In the genomic region with DNA sequence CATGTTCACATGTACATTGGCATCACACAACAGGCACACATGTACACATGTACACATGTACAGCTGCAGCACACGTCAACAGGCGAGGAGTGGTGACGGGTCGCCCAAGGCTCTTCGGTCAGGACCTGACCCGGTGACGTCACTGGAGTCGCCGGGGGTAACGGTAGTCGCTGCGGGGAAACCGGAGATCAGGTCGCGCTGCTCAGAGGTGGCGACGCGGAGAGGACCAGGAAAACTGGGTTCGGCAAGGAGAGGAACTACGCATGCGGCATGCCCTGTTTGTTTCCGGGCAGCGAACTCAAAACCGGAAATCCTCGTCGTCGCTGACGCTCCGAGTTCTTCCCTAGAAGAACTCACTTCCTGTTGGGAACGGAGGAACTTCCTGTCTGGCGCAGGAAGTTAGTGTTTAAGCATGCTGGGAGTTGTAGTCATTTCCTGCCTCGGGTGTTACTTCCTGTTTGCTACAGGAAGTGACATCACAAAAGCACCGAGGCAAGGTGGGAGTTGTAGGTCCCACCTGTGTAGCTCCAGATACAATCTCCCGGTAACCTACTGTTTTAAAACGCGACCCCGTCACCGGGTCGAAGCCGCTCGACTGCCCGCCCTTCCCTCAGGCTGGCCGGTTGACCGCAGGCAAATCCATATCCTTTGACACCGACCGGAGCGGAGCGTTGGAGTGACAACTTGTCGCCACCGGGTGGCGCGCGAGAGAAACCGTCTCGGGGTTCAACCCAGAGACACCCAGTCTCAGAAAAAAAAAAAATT, we compare ENCODE assay signal across 8 mouse cellular contexts.
A peak's percentile ranks its signal among the peaks of the same experiment; 100 is the strongest.
DNase-seq lines count a peak whose midpoint lies in the region; ATAC-seq lines count a peak whose summit lies in the region.

No protein-coding gene starts in this region.

- no peaks in the 10 kb centered on the region for H3K9me3 ChIP-seq in hindbrain, embryonic 12.5 days (replicated peaks)

- H3K4me1 ChIP-seq in hindbrain, embryonic 12.5 days, result peaks cover 8% of the 10 kb centered on the region

- H3K9ac ChIP-seq in hindbrain, embryonic 12.5 days, result peak overlapping the region; percentile 67

- H3K4me2 ChIP-seq in hindbrain, embryonic 12.5 days (replicated peaks), result peak overlapping the region; percentile 64

- H3K27me3 ChIP-seq in hindbrain, embryonic 12.5 days, result no peaks in the 10 kb centered on the region

- WGBS in hindbrain, embryonic 12.5 days, result under 1% methylated on average over 55 of the region's 55 CpGs

- peak overlapping the region; percentile 68 for H3K4me3 ChIP-seq in hindbrain, embryonic 12.5 days

- peak; percentile 99 for ATAC-seq in hindbrain, embryonic 12.5 days (ENCODE audit: low FRiP score)

- no peaks in the 10 kb centered on the region for H3K36me3 ChIP-seq in hindbrain, embryonic 12.5 days

- peak overlapping the region; percentile 84 for H3K27ac ChIP-seq in hindbrain, embryonic 12.5 days

- DNase-seq in NIH3T3 (ENCODE audit: low read depth), result peak; percentile 95
- DNase-seq in cerebellum, postnatal 10 days, result peak; percentile 92 to 96
- DNase-seq in frontal cortex, postnatal 10 days (ENCODE audit: low spot score in 2 of 2), result peak; percentile 84 to 89
- peak; percentile 90 to 95 for DNase-seq in layer of hippocampus, postnatal 14 days (ENCODE audit: low spot score in 2 of 2)
- DNase-seq in lung, postnatal 14 days, result peak; percentile 88
- DNase-seq in retina, adult 2 months (ENCODE audit: low read depth, low spot score), result peak; percentile 98
- DNase-seq in thymus, postnatal 36 days, result peak; percentile 83 to 84

Comparison
In these comparisons a context has a peak if more than half of its experiments do, and no peak if none do; other contexts are left out.
1. Peak in every context shown above with its lines: DNase-seq, ATAC-seq, H3K4me3 ChIP-seq and H3K27ac ChIP-seq.